Mouse (Mus musculus) testis, adult 2 months (tissue): Measurements from ENCODE around the gene Jam3.

Experiments
- CTCF ChIP-seq: fragments of 200-500 bp; IDR thresholded peaks from 2 replicates; pipeline ENCODE4 v1.5.1; 2012; ENCODE audit warnings: low read depth, mild to moderate bottlenecking, inconsistent platforms, low read length, moderate library complexity; ENCODE audit not compliant: control insufficient read depth, insufficient read depth, insufficient replicate concordance
- POLR2A ChIP-seq: fragments of 200-500 bp; IDR thresholded peaks from 2 replicates; pipeline ENCODE4 v1.6.1; 2012; ENCODE audit warnings: low read depth, mild to moderate bottlenecking, inconsistent platforms, low read length, moderate library complexity; ENCODE audit not compliant: control insufficient read depth

DNA sequence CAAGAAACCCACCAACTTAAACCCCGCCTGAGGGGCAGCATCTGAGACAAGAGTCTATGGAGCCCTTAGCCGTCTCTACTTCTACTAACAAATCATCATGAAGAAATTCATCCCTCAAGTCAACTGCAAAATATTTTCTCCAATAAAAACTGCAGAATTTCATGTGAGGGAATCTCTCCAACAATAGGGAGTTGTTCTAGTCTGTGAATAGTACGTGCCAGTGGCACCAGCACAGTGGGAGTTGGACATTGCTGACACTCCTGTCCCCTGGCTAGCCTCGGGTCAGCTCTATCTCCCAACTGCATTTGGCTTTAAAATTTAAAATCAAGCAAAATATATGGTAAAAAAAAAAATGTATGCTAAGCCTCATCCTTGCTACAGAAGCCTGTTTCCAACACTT is 1.4 kb downstream of the Jam3 start:
- TF ChIP-seq POLR2A (no peak), CTCF (no peak)
